Mouse (Mus musculus) megakaryocyte-erythroid progenitor cell, adult 5-6 weeks (primary cell): ENCODE results near the gene Mill1. TPM values are rescaled to one million over a fixed set of nuclear protein-coding genes. Genes with fewer than 3 reads are reported as not detected.
"Not testable (repeated sequence)": the region's sequence is repeated elsewhere in the genome, so short reads cannot be mapped to it uniquely, and the experiment has no call there.

Experiments
- ATAC-seq: replicated peaks from 2 replicates; pipeline ENCODE4 v1.8.0; 2016; ENCODE audit warnings: mild to moderate bottlenecking, inconsistent platforms; ENCODE audit not compliant: severe bottlenecking, poor library complexity, low FRiP score, low TSS enrichment
- total RNA-seq, 2 experiments: library from RNA; stranded (forward) in 1 of 2; stranded (reverse) in 1 of 2; fragments of 200-1000, 215-1000 nt in 1 of 2; fragments of >200 nt in 1 of 2; fragmentation: Nextera tagmentation in 1 of 2; gene quantifications; 2 replicates each; pipeline ENCODE4 v1.2.3; 2014 to 2017

Mill1 gene
- total RNA-seq (2014; fragmentation: Nextera tagmentation): not detected in 2 replicates
- total RNA-seq (2017): not detected in 2 replicates

DNA sequence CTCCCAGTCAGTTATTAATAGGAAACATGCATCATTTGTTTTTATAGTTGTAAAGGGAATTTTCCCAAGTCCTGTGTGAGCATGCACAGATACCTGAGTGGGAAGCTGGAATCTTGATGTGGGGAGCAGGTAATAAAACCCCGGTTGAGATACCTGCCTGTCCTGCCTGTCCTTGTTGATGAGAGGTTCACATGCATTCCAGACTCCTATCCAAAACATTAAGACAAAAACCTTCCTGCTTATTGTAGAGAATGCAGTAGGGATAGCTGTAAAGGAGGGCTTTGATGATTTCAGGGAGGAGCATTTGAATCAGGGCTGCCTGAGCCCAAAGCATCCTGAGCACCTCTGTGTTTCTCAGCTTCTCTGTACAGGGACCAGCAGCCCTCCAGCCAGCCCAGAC is at the start of gene Mill1:
Gene Mill1, plus strand, starts transcription at position 301 of the 400 bp plus-strand sequence.
- no peak for ATAC-seq

DNA sequence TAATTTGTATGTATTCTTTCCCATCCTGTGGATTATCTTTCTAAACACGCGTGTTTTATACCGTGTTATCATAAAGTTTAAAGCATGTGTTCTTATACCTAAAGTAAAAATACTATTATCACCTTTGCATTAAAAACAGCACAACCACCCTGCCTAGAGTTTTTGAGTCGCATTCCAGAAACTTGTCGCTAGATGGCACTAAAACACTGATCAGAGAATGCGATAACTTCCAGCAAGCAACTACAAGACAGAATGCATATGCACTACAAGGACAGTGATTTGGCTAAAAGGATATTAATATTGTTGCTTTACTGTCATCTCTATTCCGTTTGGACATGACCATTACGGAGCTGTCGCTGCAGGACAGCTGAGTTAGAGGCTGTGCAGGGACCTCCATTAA is 34.2 kb upstream of the Mill1 start:
- no peak for ATAC-seq

DNA sequence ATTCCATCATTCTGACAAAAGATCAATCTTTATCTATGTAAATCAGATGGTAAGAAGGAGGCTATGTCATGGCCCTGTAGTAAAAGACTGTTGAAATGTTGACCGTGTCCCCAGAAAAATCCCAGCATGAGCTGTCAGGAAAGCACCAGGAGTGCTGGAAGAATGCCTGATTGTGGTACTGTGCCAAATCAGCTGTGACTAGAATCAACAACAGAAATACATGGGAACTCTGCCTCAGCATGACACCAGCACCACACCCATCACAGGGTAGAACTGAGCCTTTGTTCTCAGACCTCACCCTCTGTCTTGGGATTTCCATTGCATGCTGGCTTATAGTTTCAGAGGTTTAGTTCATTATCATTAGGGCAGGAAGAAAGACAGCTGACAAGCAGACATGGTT is 30.4 kb upstream of the Mill1 start:
- no peak for ATAC-seq

DNA sequence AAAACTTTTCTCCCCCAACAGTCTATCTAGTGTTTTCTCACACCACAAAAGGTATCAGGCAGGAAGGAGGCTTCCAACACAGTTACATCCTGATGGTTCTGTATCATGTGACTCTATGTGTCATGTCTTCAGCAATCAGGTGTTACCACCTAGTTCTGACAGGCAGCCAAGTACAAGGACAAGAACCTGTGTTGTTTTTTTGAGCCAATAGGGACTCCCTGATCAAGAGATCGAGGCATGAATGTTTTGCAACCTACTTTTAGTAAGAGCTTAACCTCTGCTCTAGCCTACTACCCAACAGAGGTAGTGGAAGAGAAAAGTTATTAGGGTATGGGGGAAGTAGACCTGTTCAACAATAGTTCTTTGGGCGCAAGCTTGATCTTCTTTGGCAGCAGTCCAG is 6.6 kb upstream of the Mill1 start:
- no peak for ATAC-seq

DNA sequence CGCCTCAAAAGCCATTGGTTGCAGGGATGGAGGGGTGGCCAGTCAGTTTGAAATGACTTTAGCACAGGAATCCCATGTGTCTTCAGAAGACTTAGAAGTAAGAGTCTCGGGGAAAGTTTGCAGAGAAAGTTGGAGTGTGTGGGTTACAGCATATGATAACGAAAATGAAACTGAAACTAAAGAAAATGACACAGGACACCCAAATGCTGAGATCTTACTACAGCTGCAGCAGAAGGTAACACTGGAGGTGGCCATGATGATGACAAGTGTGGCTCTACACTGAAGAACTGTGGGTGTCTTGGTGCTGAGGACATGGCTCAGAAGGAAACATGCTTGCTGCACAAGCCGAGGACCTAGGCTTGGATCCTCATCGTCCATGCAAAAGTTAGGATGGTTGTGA is 3.9 kb upstream of the Mill1 start:
- no peak for ATAC-seq

DNA sequence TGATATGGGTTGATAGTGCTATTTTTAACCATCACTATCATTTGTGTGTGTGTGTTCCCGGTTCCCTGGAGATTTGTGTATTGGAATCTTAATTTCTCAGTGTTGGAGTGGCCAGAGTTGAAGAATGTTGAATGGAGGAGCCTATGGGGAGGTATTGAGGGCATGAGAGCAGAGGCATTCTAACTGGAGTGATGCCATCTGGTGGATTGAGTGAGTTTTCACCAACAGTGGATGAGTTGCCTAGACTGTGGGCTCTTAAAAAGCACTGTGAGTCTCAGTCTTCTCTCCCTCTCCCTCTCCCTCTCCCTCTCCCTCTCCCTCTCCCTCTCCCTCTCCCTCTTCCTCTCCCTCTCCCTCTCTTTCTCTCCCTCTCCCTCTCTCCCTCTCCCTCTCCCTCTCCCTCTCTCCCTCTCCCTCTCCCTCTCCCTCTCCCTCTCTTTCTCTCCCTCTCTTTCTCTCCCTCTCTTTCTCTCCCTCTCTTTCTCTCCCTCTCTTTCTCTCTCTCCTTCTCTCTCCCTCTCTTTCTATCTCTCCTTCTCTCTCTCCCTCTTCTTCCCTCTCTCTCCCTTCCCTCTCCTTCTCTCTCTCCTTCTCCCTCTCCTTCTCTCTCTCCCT is 1.1 kb upstream of the Mill1 start:
- ATAC-seq: not testable (repeated sequence)

DNA sequence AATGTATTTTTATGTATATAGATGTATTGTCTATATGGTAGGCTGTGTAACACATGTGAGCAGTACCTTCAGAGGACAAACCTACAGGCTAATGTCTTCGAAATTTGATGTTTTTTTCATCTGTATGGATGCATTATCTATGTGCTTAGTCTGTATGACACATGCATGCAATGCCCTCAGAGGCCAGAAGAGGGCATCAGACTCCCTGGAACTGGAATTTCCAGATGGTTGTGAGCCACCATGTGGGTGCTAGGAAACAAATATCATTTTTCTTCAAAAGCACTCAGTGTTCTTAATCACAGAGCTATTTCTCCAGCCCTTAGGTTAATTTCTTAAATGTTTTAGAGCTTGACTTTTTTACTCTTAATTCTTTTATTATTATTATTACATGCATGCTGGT is 15.1 kb downstream of the Mill1 start:
- ATAC-seq: no peak

DNA sequence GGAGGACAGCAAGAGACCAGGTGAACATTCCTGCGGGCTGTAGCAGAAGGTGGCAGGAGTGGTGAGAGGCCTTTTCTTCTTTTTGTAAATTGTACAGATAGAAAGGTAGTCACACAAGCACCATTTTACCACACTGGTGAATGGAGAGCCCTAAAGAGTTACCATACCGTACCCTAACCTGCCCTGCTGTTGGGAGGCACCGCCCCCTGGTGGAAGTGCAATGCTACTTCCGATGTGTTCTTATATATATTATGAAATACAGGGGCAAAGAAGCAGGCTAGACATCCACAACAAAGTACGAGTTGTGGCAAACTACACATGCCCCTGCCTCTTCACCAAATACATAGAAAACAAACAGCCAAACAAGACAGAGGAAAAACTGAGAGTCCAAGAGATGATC is 19.9 kb downstream of the Mill1 start:
- no peak for ATAC-seq

Other genes with a start within 250 kb of the Mill1 start
- not detected in 2 replicates for gene Ceacam13, start 235.5 kb upstream of the Mill1 start, total RNA-seq (2014; fragmentation: Nextera tagmentation)
- not detected in 2 replicates for gene Ceacam13, start 235.5 kb upstream of the Mill1 start, total RNA-seq (2017)
- gene Ceacam12, start 179.4 kb upstream of the Mill1 start, total RNA-seq (2014; fragmentation: Nextera tagmentation): not detected in 2 replicates
- gene Ceacam12, start 179.4 kb upstream of the Mill1 start, total RNA-seq (2017): not detected in 2 replicates
- not detected in 2 replicates for gene Igfl3, start 68.9 kb upstream of the Mill1 start, total RNA-seq (2014; fragmentation: Nextera tagmentation)
- gene Igfl3, start 68.9 kb upstream of the Mill1 start, total RNA-seq (2017): not detected in 2 replicates
- gene Psg18, start 109.7 kb downstream of the Mill1 start, total RNA-seq (2014; fragmentation: Nextera tagmentation): not detected in 2 replicates
- not detected in 2 replicates for gene Psg18, start 109.7 kb downstream of the Mill1 start, total RNA-seq (2017)
- gene Psg28, start 186.7 kb downstream of the Mill1 start, total RNA-seq (2014; fragmentation: Nextera tagmentation): not detected in 2 replicates
- gene Psg28, start 186.7 kb downstream of the Mill1 start, total RNA-seq (2017): not detected in 2 replicates
- gene Psg26, start 238.8 kb downstream of the Mill1 start, total RNA-seq (2014; fragmentation: Nextera tagmentation): not detected in 2 replicates
- not detected in 2 replicates for gene Psg26, start 238.8 kb downstream of the Mill1 start, total RNA-seq (2017)